Mouse (Mus musculus): ENCODE results near the gene Sirt4. TPM values are rescaled to one million over a fixed set of nuclear protein-coding genes. Genes with fewer than 3 reads are reported as not detected.

The Sirt4 gene
- polyA plus RNA-seq, 1 experiment from 2014 or later, result 14.7 TPM

- H3K36me3 ChIP-seq, result peaks cover 15% of the 10 kb centered on the region
- no peaks in the 10 kb centered on the region for H3K9me3 ChIP-seq (replicated peaks)
- no peaks in the 10 kb centered on the region for H3K27me3 ChIP-seq (replicated peaks)
- H3K4me1 ChIP-seq (replicated peaks), result peaks cover 51% of the 10 kb centered on the region
- H3K4me3 ChIP-seq, result no peak overlapping the region
- H3K9ac ChIP-seq, result no peak overlapping the region
- 83% methylated on average over 6 of the region's 6 CpGs for WGBS
- ATAC-seq (ENCODE audit: insufficient number of reproducible peaks, low FRiP score), result no peak
- H3K27ac ChIP-seq (ENCODE audit: poor library complexity, severe bottlenecking), result peak overlapping the region; percentile 88
- peak overlapping the region; percentile 5; the same call in 1 of the 2 replicates for H3K4me2 ChIP-seq
These were observed 29.8 kb upstream of the Sirt4 start for GRCm38 (mm10) chr5:115514346-115514745.

DNA sequence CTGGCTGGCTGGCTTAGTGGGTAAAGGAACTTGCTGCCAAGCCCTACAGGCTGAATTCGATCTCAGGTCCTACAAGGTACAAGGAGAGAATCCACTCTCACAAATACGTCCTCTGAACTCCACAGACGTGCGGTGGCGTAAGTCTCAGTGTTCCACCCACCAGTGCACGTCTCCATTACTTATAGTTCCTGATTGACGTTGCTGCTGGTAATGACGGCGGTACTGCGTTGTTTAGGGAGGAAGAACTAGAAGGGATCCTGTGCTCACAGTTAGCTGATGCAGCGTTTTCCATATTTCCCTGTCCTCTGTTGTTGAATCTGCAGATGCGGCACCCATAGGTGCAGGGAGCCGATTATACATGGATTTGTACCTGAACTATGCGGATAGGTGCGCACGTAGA, 29.2 kb upstream of the Sirt4 start:
- no peak overlapping the region for H3K9ac ChIP-seq
- no peak overlapping the region for H3K4me3 ChIP-seq
- H3K9me3 ChIP-seq (replicated peaks), result no peaks in the 10 kb centered on the region
- H3K27me3 ChIP-seq (replicated peaks), result no peaks in the 10 kb centered on the region
- peaks cover 52% of the 10 kb centered on the region for H3K4me1 ChIP-seq (replicated peaks)
- ATAC-seq (ENCODE audit: insufficient number of reproducible peaks, low FRiP score), result no peak
- WGBS, result 92% methylated on average over 16 of the region's 16 CpGs
- H3K27ac ChIP-seq (ENCODE audit: poor library complexity, severe bottlenecking), result 0 out of 2 replicates have a peak overlapping the region, but pooled peaks have one; percentile 88
- H3K36me3 ChIP-seq, result peaks cover 10% of the 10 kb centered on the region
- H3K4me2 ChIP-seq, result no peak overlapping the region

GRCm38 (mm10) chr5:115513246-115513645, 28.7 kb upstream of the Sirt4 start:
- Histone ChIP-seq H3K9ac (no peak overlapping the region), H3K4me1 (replicated peaks) (peaks cover 57% of the 10 kb centered on the region), H3K27ac (ENCODE audit: poor library complexity, severe bottlenecking) (no peak overlapping the region), H3K4me2 (no peak overlapping the region), H3K36me3 (peaks cover 10% of the 10 kb centered on the region), H3K4me3 (no peak overlapping the region), H3K27me3 (replicated peaks) (no peaks in the 10 kb centered on the region), H3K9me3 (replicated peaks) (no peaks in the 10 kb centered on the region)
- 92% methylated on average over 14 of the region's 14 CpGs for WGBS
- no peak for ATAC-seq (ENCODE audit: insufficient number of reproducible peaks, low FRiP score)

DNA sequence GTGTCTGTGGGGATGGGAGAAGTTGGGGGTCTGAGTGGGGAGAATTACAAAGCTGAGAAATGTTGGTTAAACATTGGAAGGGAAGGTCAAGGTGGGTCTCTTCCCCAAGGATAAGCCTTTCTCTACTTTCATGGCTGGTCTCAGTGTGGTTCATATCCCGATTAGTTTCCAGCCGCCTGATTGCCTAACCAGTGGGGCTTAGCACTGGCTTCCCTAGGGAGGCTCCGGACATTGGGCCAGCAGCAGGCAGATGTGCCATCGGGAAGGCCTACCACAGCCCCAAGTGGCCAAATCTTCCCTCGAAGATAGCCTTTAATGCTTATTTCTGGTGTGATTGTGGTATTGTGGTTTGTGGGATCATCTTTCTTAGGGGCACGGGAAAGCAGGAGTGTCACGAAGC, 27.9 kb upstream of the Sirt4 start:
- H3K4me3 ChIP-seq, result no peak overlapping the region
- no peaks in the 10 kb centered on the region for H3K27me3 ChIP-seq (replicated peaks)
- peaks cover 6% of the 10 kb centered on the region for H3K36me3 ChIP-seq
- ATAC-seq (ENCODE audit: insufficient number of reproducible peaks, low FRiP score), result no peak
- H3K9ac ChIP-seq, result no peak overlapping the region
- peaks cover 65% of the 10 kb centered on the region for H3K4me1 ChIP-seq (replicated peaks)
- no peak overlapping the region for H3K4me2 ChIP-seq
- no peaks in the 10 kb centered on the region for H3K9me3 ChIP-seq (replicated peaks)
- H3K27ac ChIP-seq (ENCODE audit: poor library complexity, severe bottlenecking), result no peak overlapping the region
- WGBS, result 85% methylated on average over 7 of the region's 7 CpGs

DNA sequence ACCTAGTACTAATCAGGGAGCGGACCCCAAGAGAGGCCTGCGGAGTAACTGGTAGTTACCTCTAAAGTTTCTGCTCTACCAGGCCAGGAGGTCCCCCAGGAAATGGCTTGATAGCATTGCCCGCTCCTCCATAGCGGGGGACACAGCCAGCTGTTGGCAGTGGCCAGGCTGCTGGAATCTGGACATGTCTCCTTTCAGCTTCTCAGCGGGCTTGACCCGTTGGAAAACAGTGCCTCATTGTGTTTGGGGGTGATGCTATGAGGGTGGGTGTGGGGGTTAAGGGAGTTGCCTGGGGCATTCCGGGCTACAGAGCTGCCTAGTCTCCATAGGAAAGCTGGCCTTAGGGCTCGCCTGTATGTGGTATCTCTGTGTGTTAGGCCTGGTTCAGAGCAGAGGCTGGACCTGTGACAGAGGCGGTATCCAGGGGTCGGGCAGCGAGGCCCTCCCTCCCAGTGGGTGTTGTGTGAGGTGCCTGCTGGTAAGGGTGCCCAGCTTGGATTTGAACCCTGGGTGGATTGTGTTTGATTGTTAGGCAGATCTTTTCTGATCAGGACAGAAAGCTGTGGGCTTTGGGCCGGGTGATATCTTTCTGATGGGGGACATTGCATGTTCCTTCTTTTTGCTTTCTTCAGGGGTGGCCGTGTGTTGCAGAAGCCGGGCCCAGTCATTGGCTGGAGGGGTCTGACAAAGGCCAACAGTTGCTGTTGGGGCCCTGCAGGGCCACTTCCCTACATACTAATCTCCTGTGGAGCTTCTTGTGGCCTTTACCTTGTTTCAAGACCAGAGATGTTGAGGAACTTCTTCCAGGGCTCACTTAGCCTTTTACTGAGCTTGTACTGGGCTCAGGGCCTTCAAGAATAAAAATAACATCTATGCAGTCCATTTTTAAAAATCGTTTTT, 25.5 kb upstream of the Sirt4 start:
- Histone ChIP-seq H3K4me1 (replicated peaks) (peaks cover 54% of the 10 kb centered on the region), H3K9me3 (replicated peaks) (no peaks in the 10 kb centered on the region), H3K9ac (peak overlapping the region; percentile 95), H3K27me3 (replicated peaks) (no peaks in the 10 kb centered on the region), H3K36me3 (peaks cover 5% of the 10 kb centered on the region; the same call in 1 of the 2 replicates), H3K4me2 (peak overlapping the region; percentile 90), H3K27ac (ENCODE audit: poor library complexity, severe bottlenecking) (peak overlapping the region; percentile 65), H3K4me3 (peak overlapping the region; percentile 97; the same call in 1 of the 2 replicates)
- 58% methylated on average over 15 of the region's 15 CpGs for WGBS
- ATAC-seq (ENCODE audit: insufficient number of reproducible peaks, low FRiP score), result no peak

- ATAC-seq (ENCODE audit: insufficient number of reproducible peaks, low FRiP score), result no peak
- peaks cover 5% of the 10 kb centered on the region; the same call in 1 of the 2 replicates for H3K36me3 ChIP-seq
- H3K9me3 ChIP-seq (replicated peaks), result no peaks in the 10 kb centered on the region
- H3K27ac ChIP-seq (ENCODE audit: poor library complexity, severe bottlenecking), result peak overlapping the region; percentile 65
- H3K4me1 ChIP-seq (replicated peaks), result peaks cover 48% of the 10 kb centered on the region
- peak overlapping the region; percentile 90 for H3K4me2 ChIP-seq
- H3K9ac ChIP-seq, result peak overlapping the region; percentile 95
- WGBS, result 42% methylated on average over 15 of the region's 15 CpGs
- H3K4me3 ChIP-seq, result peak overlapping the region; percentile 97
- no peaks in the 10 kb centered on the region for H3K27me3 ChIP-seq (replicated peaks)
These were observed 24.8 kb upstream of the Sirt4 start for GRCm38 (mm10) chr5:115509321-115509761.

DNA sequence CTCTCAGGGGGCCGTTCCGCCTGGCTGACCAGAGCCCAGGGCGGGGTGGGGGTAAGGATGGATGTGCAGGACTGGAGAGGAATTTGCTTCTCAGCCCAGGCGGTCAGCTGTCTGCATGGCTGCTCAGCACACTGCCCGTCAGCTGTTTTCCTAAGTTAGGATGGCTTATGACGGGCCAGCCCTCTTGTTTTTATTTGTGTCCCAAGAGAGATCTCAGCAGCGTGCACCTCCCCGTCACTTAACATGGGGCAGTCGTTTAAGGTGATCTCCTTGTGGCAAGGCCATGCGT, 24.3 kb upstream of the Sirt4 start:
- ATAC-seq (ENCODE audit: insufficient number of reproducible peaks, low FRiP score), result no peak
- Histone ChIP-seq H3K36me3 (peaks cover 5% of the 10 kb centered on the region; the same call in 1 of the 2 replicates), H3K27me3 (replicated peaks) (no peaks in the 10 kb centered on the region), H3K4me2 (peak overlapping the region; percentile 90), H3K9me3 (replicated peaks) (no peaks in the 10 kb centered on the region), H3K4me3 (peak overlapping the region; percentile 97), H3K27ac (ENCODE audit: poor library complexity, severe bottlenecking) (0 out of 2 replicates have a peak overlapping the region, but pooled peaks have one; percentile 7), H3K9ac (peak overlapping the region; percentile 95), H3K4me1 (replicated peaks) (peaks cover 42% of the 10 kb centered on the region)
- WGBS, result 37% methylated on average over 10 of the region's 10 CpGs

DNA sequence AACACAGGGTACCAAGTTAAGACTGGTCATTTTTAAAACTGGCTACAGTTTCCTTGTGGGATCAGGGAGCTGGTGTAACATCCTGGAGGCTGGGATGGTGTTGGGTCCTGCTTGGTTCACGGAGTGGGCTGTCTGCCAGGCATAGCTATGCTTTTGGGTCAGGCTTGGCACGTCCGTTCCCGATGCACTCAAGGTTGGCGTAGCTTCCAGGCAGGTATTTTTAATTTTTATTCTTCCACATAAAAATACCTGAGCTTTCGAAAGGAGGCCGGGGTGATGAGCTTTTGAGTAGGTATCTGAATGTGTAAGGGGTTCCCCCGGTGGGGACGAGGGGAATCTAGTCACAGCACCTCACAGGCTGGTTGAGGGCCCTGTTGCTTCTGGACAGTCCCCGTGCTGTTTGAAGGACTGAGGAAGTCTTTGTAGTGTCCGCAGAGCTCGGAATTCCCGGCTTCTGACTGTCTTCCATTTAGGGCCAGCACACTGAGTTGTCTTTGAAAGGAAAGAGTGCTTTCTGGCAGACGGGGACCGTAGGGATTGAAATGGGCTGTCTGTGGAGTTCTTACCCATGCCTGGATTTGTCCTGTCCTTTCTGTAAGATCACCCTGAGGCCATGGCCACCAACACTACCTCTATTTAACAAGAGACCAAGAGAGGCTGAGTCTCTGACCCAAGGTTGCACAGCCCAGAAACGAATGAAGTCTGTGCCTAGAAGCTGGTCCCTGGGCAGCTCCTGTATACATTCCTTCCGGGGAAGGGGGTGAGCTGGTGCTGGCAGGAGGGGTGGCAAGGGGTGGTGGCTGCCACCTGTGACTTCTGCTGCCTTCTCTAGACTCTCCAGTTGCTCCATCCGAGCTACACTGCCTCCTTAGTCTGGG, 23.7 kb upstream of the Sirt4 start:
- WGBS, result 48% methylated on average over 18 of the region's 18 CpGs
- Histone ChIP-seq H3K4me2 (peak overlapping the region; percentile 90), H3K4me3 (peak overlapping the region; percentile 97), H3K9ac (peak overlapping the region; percentile 95), H3K4me1 (replicated peaks) (peaks cover 42% of the 10 kb centered on the region), H3K27me3 (replicated peaks) (no peaks in the 10 kb centered on the region), H3K9me3 (replicated peaks) (no peaks in the 10 kb centered on the region), H3K27ac (ENCODE audit: poor library complexity, severe bottlenecking) (peak overlapping the region; percentile 7; the same call in 1 of the 2 replicates), H3K36me3 (peaks cover 5% of the 10 kb centered on the region; the same call in 1 of the 2 replicates)
- ATAC-seq (ENCODE audit: insufficient number of reproducible peaks, low FRiP score), result no peak

DNA sequence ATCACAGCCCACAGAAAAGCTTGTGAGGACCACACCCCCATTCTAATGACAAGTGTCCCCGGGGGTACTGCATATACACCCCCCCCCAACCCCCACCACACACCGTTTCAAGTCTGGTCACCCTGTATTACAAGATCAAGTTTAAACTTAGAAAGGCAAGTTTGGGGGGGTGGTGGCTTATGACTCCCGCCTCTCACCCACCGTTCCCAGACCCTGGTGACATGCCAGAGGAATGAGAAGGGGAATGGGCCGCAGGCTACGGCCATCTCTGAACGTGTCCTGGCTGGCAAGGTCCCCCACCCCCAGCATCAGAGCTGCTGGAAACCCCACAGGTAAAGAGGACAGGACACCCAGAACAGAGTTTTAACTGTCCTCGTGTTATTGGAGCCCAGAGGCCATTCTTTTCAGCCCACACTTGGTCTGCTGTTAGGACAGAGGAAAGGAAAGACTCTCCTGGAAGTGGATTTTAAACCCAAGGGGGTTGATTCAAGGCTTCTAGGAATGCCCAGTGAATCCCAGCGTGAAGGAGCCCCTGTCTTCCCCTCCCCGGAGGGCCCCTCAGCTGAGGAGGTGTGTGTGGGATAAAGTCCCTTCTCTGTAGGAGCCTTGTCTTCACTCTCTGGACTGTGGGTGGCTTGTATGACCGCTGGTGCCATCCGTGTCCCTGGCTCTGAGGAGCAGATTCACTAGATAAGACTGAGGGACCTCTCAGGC, 22.9 kb upstream of the Sirt4 start:
- Histone ChIP-seq H3K27me3 (replicated peaks) (no peaks in the 10 kb centered on the region), H3K4me1 (replicated peaks) (peaks cover 42% of the 10 kb centered on the region), H3K4me2 (peak overlapping the region; percentile 90), H3K9ac (peak overlapping the region; percentile 95), H3K27ac (ENCODE audit: poor library complexity, severe bottlenecking) (peak overlapping the region; percentile 41; the same call in 1 of the 2 replicates), H3K4me3 (peak overlapping the region; percentile 97), H3K9me3 (replicated peaks) (no peaks in the 10 kb centered on the region), H3K36me3 (no peaks in the 10 kb centered on the region)
- 19% methylated on average over 12 of the region's 12 CpGs for WGBS
- ATAC-seq (ENCODE audit: insufficient number of reproducible peaks, low FRiP score), result 0 out of 2 replicates have a peak, but pooled peaks have one; percentile 15

GRCm38 (mm10) chr5:115506454-115507201, 22.1 kb upstream of the Sirt4 start, which contains the start of gene Pxn:
TSS of gene Pxn (plus strand) at chr5:115506676.
- Histone ChIP-seq H3K27me3 (replicated peaks) (no peaks in the 10 kb centered on the region), H3K4me2 (peak within 1 kb of the TSS; percentile 90), H3K4me1 (replicated peaks) (peaks cover 39% of the 10 kb centered on the region), H3K36me3 (no peaks in the 10 kb centered on the region), H3K9me3 (replicated peaks) (no peaks in the 10 kb centered on the region), H3K9ac (peak within 1 kb of the TSS; percentile 95), H3K4me3 (peak within 1 kb of the TSS; percentile 97), H3K27ac (ENCODE audit: poor library complexity, severe bottlenecking) (no peak within 1 kb of the TSS; the same call in 1 of the 2 replicates)
- peak; percentile 86 for ATAC-seq (ENCODE audit: insufficient number of reproducible peaks, low FRiP score)
- WGBS, result under 1% methylated on average over 72 of the region's 74 CpGs
